Mouse (Mus musculus) spleen, postnatal 10 days (tissue): Measurements from ENCODE around the gene Lin52.
A peak's percentile ranks its signal among the peaks of the same experiment; 100 is the strongest.

Source experiments
- DNase-seq, 2 experiments: peaks; one replicate each; pipeline ENCODE4 v3.0.0; 2021 to 2022; ENCODE audit warnings: low spot score in 2 of 2

The Lin52 gene

DNA sequence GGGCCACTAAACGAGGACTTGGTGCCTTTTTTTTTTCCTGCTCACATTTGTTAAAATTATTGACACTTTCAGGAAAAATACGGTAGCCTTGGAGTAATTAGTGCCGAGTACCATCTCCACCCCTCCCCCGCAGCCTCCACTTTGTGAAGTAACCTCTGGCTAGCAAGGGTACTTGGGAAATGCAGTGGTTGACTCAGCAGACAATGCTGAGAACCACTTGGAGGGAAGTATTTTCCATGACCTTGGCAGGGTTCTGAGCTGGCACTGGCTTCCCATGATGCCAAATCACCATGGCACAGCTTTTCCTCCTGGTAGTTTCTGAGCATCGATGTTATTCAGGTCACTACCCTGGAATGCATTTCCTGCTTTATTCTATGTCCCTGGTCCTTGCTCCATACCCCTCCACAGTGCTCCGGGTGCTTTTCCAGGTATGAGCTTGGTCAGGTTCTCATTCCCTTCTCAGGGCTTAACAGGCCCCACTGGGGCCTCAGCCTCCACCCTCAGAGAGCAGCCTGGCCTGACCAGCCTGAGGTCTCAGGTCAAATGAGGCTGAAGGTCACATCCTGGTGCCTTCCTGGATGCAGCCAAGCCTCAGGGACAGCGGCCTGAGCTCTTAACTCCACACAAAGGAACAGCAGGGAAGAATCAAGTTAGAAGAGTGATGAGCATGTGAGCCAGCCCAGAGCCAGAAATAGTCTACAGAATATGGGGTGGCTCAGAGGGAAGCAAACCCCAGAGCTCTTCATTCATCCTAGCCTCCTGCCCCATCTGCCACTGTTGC is 82.7 kb downstream of the Lin52 start:
- DNase-seq = no peak

GRCm38 (mm10) chr12:84539537-84539936 is 88.3 kb downstream of the Lin52 start:
- DNase-seq = peak in 1 of 2 experiments; percentile 47

DNA sequence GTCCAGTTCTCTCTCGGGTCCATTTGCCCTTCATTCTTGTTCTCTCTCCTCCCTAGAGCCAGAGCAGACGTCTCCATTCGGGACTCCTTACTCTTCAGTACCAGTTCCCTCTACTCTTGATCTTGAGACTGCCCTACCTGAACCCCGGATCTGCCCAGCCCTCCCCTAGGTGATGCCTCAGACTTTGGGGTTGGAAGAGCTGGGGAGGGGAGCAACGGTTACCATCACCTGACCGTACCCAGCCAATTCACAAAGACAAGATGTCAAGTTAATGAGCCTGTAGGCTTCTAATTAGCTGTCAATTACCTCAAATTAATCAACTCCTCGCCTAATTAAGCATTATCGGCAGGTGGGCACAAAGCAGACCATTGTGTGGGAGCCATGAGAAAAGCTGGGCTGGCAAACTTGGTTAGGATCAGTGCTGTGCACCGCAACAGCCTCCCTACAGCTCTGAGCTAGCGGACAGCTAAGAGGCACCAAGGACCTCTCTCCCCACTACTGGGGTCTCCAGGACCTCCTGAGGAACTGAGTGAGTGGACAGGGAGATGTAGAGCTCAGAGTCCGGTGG is 90.3 kb downstream of the Lin52 start:
- no peak for DNase-seq

DNA sequence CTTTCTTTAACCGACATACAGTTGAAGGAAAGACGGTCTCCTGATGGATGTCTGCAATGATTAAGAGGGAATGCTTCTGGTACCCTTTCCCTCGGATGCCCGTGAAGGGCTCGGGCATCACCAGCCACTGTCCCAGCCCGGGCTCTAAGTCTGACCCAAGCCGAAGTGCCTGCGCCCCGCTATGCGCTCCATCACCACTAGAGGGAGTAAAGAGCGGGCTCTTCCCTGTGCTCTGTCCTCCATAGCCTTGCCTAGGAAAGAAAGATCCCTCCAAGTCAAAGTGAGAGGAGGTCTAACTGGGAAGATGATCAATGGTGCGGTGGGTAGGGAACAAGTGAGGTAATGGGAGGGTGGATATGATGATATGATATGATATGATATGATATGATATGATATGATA is 94.8 kb downstream of the Lin52 start:
- peak; percentile 54 to 73 for DNase-seq

DNA sequence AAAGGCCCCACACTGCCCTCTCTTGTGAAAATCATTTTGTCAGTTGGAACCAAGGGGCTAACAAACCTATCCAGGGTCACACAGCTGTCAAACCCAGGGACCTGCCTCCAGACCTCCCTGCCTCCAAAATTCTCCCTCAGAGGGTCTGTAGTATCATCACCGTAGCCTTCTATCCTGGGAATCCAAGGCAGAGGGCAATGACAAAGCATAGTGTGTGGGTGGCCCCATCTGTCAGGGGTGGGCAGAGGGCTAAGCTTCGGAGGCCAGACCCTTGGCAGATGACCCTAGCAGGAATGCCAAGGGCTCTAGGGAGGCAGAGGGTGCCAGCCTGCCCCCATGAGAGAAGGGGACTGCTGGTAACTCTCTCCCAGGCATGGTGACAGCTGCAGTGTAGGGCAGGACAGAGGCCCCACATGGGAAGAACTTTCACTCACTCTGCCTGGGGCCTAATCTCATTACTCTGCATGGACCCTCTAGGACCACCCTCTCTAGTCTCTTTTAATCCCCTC is 95.4 kb downstream of the Lin52 start:
- no peak for DNase-seq

DNA sequence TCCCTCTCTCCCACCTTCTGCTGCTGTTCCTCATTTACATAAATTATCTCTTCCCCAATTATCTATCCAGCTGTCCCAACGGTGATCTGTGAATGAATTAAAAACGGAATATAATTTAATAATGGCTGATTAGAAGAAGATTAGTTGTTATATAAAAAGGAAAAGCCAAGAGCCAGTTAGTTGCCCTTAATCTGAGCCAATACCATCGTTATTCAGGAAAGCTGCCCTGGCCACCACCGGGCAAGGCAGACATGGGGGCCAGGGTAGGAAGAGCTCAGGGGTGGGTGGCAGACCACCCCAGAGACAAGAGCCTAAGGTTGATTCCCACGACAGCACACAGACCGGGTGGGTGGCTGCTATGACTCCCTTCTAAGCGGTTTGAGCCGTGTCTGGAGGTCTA is 97.0 kb downstream of the Lin52 start:
- no peak for DNase-seq

DNA sequence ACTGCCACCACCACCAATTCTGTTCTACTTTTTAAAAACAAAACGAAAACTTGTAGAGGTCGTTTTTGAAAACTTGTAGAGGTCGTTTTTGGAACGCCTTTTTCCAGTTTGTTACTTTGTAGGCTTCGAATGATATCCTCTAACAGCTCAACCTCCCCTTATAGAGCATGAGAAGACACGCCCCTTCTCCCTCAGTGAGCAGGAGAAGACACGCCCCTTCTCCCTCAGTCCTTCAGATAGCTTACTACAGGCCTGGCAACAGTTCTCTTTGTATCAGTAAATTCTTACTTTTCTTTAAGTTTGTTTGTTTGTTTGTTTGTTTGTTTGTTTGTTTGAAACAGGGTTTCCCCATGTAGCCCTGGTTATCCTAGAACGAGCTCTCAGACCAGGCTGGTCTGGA is 104.0 kb downstream of the Lin52 start:
- no peak for DNase-seq

DNA sequence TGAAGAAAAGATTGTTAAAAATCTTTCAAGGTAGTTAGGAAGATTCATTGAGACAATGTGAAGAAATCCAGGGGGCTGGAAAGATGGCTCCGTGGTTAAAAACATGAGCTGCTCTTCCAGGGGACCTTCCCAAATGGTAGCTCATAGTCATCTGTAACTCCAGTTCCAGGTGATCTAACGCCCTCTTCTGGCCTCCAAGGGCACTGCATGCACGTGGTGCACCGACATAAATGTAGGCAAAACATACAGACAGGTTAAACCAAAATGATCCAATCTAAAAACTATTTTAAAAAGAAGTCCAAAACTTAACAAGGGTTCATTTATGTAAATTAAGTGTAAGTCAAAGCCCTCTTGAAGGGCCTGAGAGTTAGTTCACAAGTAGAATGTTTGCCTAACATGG is 111.3 kb downstream of the Lin52 start:
- no peak for DNase-seq

DNA sequence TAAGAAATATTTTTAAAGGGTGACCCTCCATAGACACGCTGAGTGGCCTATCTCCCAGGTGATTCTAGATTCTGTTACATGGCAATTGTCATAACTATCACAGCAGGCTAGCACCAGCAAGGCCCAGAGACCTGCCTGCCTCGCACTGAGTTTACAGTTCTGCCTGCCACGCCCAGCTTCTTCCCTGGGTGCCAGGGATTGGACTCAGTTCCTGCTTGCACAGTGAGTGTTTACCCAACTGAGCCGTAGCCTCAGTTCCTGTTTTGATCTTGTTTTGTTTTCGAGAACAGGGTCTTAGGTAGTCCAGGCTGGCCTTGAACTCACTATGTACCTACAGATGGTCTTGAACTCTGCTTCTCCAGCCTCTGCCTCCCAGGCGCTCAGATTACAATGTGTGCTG is 116.4 kb downstream of the Lin52 start:
- no peak for DNase-seq

GRCm38 (mm10) chr12:84569336-84569970 is 118.2 kb downstream of the Lin52 start, which contains the start of gene Vsx2:
TSS of gene Vsx2 (plus strand) at chr12:84569762.
- DNase-seq = no peak

DNA sequence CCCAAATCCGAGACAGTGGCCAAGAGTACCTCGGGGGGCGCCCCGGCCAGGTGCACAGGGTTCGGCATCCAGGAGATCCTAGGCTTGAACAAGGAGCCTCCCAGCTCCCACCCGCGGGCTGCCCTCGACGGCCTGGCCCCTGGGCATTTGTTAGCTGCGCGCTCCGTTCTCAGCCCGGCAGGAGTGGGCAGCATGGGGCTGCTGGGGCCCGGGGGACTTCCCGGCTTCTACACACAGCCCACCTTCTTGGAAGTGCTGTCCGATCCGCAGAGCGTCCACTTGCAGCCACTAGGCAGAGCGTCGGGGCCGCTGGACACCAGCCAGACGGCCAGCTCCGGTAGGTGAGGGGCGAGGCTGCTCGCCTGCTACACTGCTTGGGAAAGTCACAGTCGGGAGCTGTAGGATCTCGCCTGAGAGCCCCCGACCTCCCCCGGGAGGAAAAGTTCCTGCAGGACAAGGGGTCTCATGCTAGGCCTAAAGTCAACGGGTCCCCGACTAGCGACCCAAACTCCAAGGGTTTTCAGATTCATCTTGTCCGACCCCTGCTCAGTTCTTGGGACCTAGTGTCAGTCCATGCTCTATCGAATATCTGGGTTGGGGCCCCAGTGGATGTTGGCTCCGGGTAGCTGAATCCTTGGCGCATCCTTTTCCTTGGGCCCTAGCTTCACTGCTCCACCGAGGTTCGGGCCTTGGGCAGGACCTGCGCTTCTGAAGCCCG is 118.9 kb downstream of the Lin52 start:
- no peak for DNase-seq

- DNase-seq = no peak
Measured at GRCm38 (mm10) chr12:84570694-84571415, 119.6 kb downstream of the Lin52 start.

DNA sequence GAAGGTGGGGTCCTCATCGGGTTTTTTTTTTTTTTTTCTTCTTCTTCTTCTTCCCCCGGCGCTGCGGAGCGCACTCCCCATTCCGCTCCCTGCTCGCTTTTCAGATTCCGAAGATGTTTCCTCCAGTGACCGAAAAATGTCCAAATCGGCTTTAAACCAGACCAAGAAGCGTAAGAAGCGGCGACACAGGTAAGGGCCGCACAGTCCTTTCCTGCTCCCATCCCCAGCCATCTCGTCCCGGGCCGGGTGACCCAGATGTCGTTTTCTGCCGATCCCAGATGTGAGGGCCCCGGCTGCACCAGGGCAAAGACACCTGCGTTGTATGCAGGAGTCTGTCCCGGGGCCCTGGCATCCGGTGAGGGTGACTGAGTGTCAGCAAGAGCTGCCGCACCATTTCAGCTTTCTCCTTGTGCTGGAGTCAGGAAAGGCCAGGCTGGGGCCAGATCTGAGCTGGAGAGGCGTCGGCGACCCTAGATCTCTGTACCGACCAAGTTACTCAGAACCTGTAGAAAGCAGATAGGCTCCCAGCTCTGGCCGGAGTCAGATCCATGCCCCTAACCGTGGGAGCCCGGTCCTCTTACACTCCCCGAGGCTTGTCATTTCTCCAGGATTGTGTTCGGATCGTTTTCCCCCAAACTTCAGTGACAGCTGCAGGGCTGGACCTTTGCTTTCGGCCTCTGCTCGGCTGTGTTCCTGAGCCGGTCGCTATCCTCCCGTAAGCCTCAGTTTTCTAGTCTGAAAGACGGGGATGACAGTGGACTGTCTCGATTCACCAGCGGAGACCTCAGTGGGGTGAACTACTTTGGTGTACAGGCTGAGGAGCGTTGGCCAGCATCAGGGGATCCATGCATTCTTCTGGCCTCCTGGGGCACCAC is 120.5 kb downstream of the Lin52 start:
- DNase-seq = no peak

- no peak for DNase-seq
Measured at GRCm38 (mm10) chr12:84572341-84572720, 121.1 kb downstream of the Lin52 start.

GRCm38 (mm10) chr12:84573094-84573493 is 121.9 kb downstream of the Lin52 start:
- DNase-seq = no peak

GRCm38 (mm10) chr12:84577768-84578439 is 126.7 kb downstream of the Lin52 start:
- DNase-seq = no peak

GRCm38 (mm10) chr12:84578440-84578770 is 127.2 kb downstream of the Lin52 start:
- no peak for DNase-seq

DNA sequence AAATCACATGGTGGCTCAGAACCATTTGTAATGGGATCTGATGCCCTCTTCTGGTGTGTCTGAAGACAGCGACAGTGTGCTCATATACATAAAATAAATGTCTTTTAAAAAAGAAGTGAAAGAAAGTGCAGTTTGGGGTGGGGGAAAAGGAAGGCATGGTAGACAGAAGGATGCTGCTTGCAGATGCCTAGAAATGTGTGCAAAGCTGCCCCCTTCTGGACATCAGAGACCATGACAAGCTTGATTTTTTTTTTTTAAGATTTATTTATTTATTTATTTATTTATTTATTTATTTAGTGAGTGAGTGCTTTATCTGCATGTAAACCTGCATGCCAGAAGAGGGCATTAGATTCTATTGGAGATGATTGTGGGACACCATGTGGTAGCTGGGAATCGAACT is 130.1 kb downstream of the Lin52 start:
- DNase-seq = no peak

- DNase-seq = peak; percentile 92 to 95
Measured at GRCm38 (mm10) chr12:84589825-84590761, 138.9 kb downstream of the Lin52 start.
